Mouse (Mus musculus) hindbrain, embryonic 13.5 days (tissue): ENCODE data around the gene Vtn. TPM values are rescaled to one million over a fixed set of nuclear protein-coding genes. Genes with fewer than 3 reads are reported as not detected.
"Not testable (repeated sequence)": the region's sequence is repeated elsewhere in the genome, so short reads cannot be mapped to it uniquely, and the experiment has no call there.

Source experiments
- ATAC-seq: fragments of 200-750 bp; cut with Nextera tagmentation; 2 replicates; pipeline ENCODE4 v1.8.0; 2017; ENCODE audit warnings: moderate TSS enrichment; ENCODE audit not compliant: low FRiP score
- H3K27ac ChIP-seq: fragments of 300-500 bp; sonication (generic); 2 replicates; pipeline ENCODE4 v1.5.1; 2015; ENCODE audit warnings: inconsistent platforms, mild to moderate bottlenecking, moderate library complexity
- H3K27me3 ChIP-seq: fragments of 300-500 bp; sonication (generic); 2 replicates; pipeline ENCODE4 v1.6.1; 2015; ENCODE audit warnings: mild to moderate bottlenecking, inconsistent platforms
- H3K36me3 ChIP-seq: fragments of 300-500 bp; sonication (generic); 2 replicates; pipeline ENCODE4 v1.6.1; 2015; ENCODE audit warnings: mild to moderate bottlenecking, inconsistent platforms
- H3K4me1 ChIP-seq: fragments of 300-500 bp; sonication (generic); replicated peaks from 2 replicates; pipeline ENCODE4 v1.6.1; 2015; ENCODE audit warnings: inconsistent platforms
- H3K4me2 ChIP-seq: fragments of 300-500 bp; sonication (generic); 2 replicates; pipeline ENCODE4 v1.6.1; 2015; ENCODE audit warnings: inconsistent platforms, mild to moderate bottlenecking, moderate library complexity
- H3K4me3 ChIP-seq: fragments of 300-500 bp; sonication (generic); 2 replicates; pipeline ENCODE4 v1.5.1; 2015; ENCODE audit warnings: mild to moderate bottlenecking, inconsistent platforms
- H3K9ac ChIP-seq: fragments of 300-500 bp; sonication (generic); 2 replicates; pipeline ENCODE4 v1.6.1; 2015; ENCODE audit warnings: mild to moderate bottlenecking, inconsistent platforms
- H3K9me3 ChIP-seq: fragments of 300-500 bp; sonication (generic); 2 replicates; pipeline ENCODE4 v1.6.1; 2016; ENCODE audit warnings: inconsistent platforms
- WGBS: fragments of 180-500 bp; shearing (Covaris S2); methylation state at CpG from one replicate; pipeline ENCODE4 v1.1.7; 2015; 5-methylcytosine and 5-hydroxymethylcytosine counted together
- polyA plus RNA-seq: library from polyadenylated mRNA; unstranded; fragments of >200 nt; fragmentation: Nextera tagmentation; extraction: Ambion mirVana; gene quantifications from 2 replicates; pipeline ENCODE4 v1.2.1, GENCODE M21; 2015

The Vtn gene
- polyA plus RNA-seq, 1 experiment from 2014 or later, result 171 TPM

GRCm38 (mm10) chr11:78523241-78523955, 24.5 kb downstream of the Vtn start:
- Histone ChIP-seq H3K4me1 (0 out of 2 replicates have a peak, but pooled peaks cover 5% of the 10 kb centered on the region), H3K4me3 (no peak overlapping the region), H3K9ac (no peak overlapping the region), H3K27ac (0 out of 2 replicates have a peak overlapping the region, but pooled peaks have one; percentile 53), H3K36me3 (peaks cover 100% of the 10 kb centered on the region), H3K4me2 (no peak overlapping the region), H3K9me3 (no peaks in the 10 kb centered on the region), H3K27me3 (no peaks in the 10 kb centered on the region)
- WGBS, result 73% methylated on average over 9 of the region's 9 CpGs
- ATAC-seq, result no peak

- Histone ChIP-seq H3K9ac (no peak overlapping the region; the same call in 1 of the 2 replicates), H3K36me3 (peaks cover 100% of the 10 kb centered on the region), H3K4me3 (no peak overlapping the region), H3K4me2 (no peak overlapping the region), H3K27me3 (no peaks in the 10 kb centered on the region), H3K4me1 (0 out of 2 replicates have a peak, but pooled peaks cover 5% of the 10 kb centered on the region), H3K27ac (peak overlapping the region; percentile 1; the same call in 1 of the 2 replicates), H3K9me3 (no peaks in the 10 kb centered on the region)
- WGBS, result 71% methylated on average over 2 of the region's 2 CpGs
- no peak for ATAC-seq
These were observed 25.9 kb downstream of the Vtn start for GRCm38 (mm10) chr11:78524838-78525237.

GRCm38 (mm10) chr11:78528714-78529113, 29.8 kb downstream of the Vtn start:
- Histone ChIP-seq H3K9ac (no peak overlapping the region), H3K4me3 (no peak overlapping the region), H3K4me2 (no peak overlapping the region), H3K27ac (no peak overlapping the region), H3K4me1 (0 out of 2 replicates have a peak, but pooled peaks cover 5% of the 10 kb centered on the region), H3K27me3 (no peaks in the 10 kb centered on the region), H3K36me3 (peaks cover 70% of the 10 kb centered on the region), H3K9me3 (no peaks in the 10 kb centered on the region)
- no peak for ATAC-seq
- WGBS, result 83% methylated on average over 9 of the region's 9 CpGs

- H3K36me3 ChIP-seq, result peaks cover 57% of the 10 kb centered on the region
- H3K9me3 ChIP-seq, result no peaks in the 10 kb centered on the region
- H3K9ac ChIP-seq, result 0 out of 2 replicates have a peak overlapping the region, but pooled peaks have one; percentile 24
- no peak overlapping the region for H3K27ac ChIP-seq
- WGBS, result 88% methylated on average over 12 of the region's 12 CpGs
- no peak overlapping the region for H3K4me2 ChIP-seq
- H3K4me3 ChIP-seq, result no peak overlapping the region
- H3K4me1 ChIP-seq, result peaks cover 10% of the 10 kb centered on the region
- ATAC-seq, result no peak
- no peaks in the 10 kb centered on the region for H3K27me3 ChIP-seq
These were observed 31.1 kb downstream of the Vtn start for GRCm38 (mm10) chr11:78530001-78530400.

- peaks cover 47% of the 10 kb centered on the region for H3K36me3 ChIP-seq
- no peaks in the 10 kb centered on the region for H3K9me3 ChIP-seq
- peak overlapping the region; percentile 32 for H3K27ac ChIP-seq
- peaks cover 14% of the 10 kb centered on the region for H3K4me1 ChIP-seq
- H3K9ac ChIP-seq, result no peak overlapping the region
- no peak overlapping the region for H3K4me3 ChIP-seq
- WGBS, result 88% methylated on average over 6 of the region's 6 CpGs
- ATAC-seq, result no peak
- H3K27me3 ChIP-seq, result no peaks in the 10 kb centered on the region
- H3K4me2 ChIP-seq, result no peak overlapping the region
These were observed 32.2 kb downstream of the Vtn start for GRCm38 (mm10) chr11:78531046-78531445.

- H3K27ac ChIP-seq, H3K4me2 ChIP-seq, H3K4me3 ChIP-seq, H3K9ac ChIP-seq, H3K27me3 ChIP-seq, ATAC-seq, H3K9me3 ChIP-seq: not testable (repeated sequence)
- H3K4me1 ChIP-seq, result peaks cover 14% of the 10 kb centered on the region
- WGBS, result 97% methylated on average over 10 of the region's 10 CpGs
- H3K36me3 ChIP-seq, result peaks cover 42% of the 10 kb centered on the region
These were observed 32.6 kb downstream of the Vtn start for GRCm38 (mm10) chr11:78531515-78531914.

- no peaks in the 10 kb centered on the region for H3K27me3 ChIP-seq
- ATAC-seq, result no peak
- peaks cover 33% of the 10 kb centered on the region for H3K4me1 ChIP-seq
- WGBS, result 95% methylated on average over 4 of the region's 4 CpGs
- H3K4me3 ChIP-seq, result peak overlapping the region; percentile 73
- H3K36me3 ChIP-seq, result peaks cover 25% of the 10 kb centered on the region
- H3K27ac ChIP-seq, result no peak overlapping the region
- peak overlapping the region; percentile 85; the same call in 1 of the 2 replicates for H3K9ac ChIP-seq
- H3K9me3 ChIP-seq, result no peaks in the 10 kb centered on the region
- peak overlapping the region; percentile 78 for H3K4me2 ChIP-seq
These were observed 35.6 kb downstream of the Vtn start for GRCm38 (mm10) chr11:78534516-78534915.

GRCm38 (mm10) chr11:78535376-78536079, 36.6 kb downstream of the Vtn start:
- Histone ChIP-seq H3K4me3 (peak overlapping the region; percentile 73), H3K27me3 (no peaks in the 10 kb centered on the region), H3K4me1 (peaks cover 33% of the 10 kb centered on the region), H3K27ac (peak overlapping the region; percentile 95), H3K9ac (peak overlapping the region; percentile 85), H3K36me3 (peaks cover 26% of the 10 kb centered on the region), H3K9me3 (no peaks in the 10 kb centered on the region), H3K4me2 (peak overlapping the region; percentile 78)
- WGBS, result under 1% methylated on average over 23 of the region's 23 CpGs
- ATAC-seq, result peak; percentile 33; the same call in 1 of the 2 replicates

GRCm38 (mm10) chr11:78536080-78536689, 37.3 kb downstream of the Vtn start, which contains the start of the genes Tnfaip1 and Ift20:
Tnfaip1 (minus strand) TSS chr11:78536332.
Ift20 (plus strand) TSS chr11:78536361.
- Histone ChIP-seq H3K27me3 (no peaks in the 10 kb centered on the region), H3K36me3 (peaks cover 30% of the 10 kb centered on the region), H3K4me1 (peaks cover 33% of the 10 kb centered on the region), H3K4me3 (peak within 1 kb of the TSS; percentile 73), H3K9ac (peak within 1 kb of the TSS; percentile 89), H3K9me3 (no peaks in the 10 kb centered on the region), H3K4me2 (peak within 1 kb of the TSS; percentile 86), H3K27ac (peak within 1 kb of the TSS; percentile 95)
- under 1% methylated on average over 52 of the region's 52 CpGs for WGBS
- ATAC-seq, result peak; percentile 98

GRCm38 (mm10) chr11:78536690-78537084, 37.8 kb downstream of the Vtn start:
- ATAC-seq, result no peak; the same call in 1 of the 2 replicates
- WGBS, result 2% methylated on average over 14 of the region's 14 CpGs
- Histone ChIP-seq H3K4me2 (peak overlapping the region; percentile 86), H3K27me3 (no peaks in the 10 kb centered on the region), H3K4me1 (peaks cover 33% of the 10 kb centered on the region), H3K4me3 (peak overlapping the region; percentile 73), H3K9ac (peak overlapping the region; percentile 89), H3K36me3 (peaks cover 33% of the 10 kb centered on the region), H3K27ac (peak overlapping the region; percentile 90), H3K9me3 (no peaks in the 10 kb centered on the region)

- H3K27me3 ChIP-seq, result no peaks in the 10 kb centered on the region
- no peak overlapping the region for H3K4me2 ChIP-seq
- H3K4me3 ChIP-seq, result no peak overlapping the region
- no peak for ATAC-seq
- no peak overlapping the region for H3K9ac ChIP-seq
- no peak overlapping the region for H3K27ac ChIP-seq
- WGBS, result 93% methylated on average over 3 of the region's 3 CpGs
- no peaks in the 10 kb centered on the region for H3K9me3 ChIP-seq
- peaks cover 20% of the 10 kb centered on the region for H3K4me1 ChIP-seq
- H3K36me3 ChIP-seq, result peaks cover 53% of the 10 kb centered on the region
These were observed 41.5 kb downstream of the Vtn start for GRCm38 (mm10) chr11:78540358-78540757.
